Comparison of ENCODE assay signal across 16 mouse cellular contexts in the genomic region with DNA sequence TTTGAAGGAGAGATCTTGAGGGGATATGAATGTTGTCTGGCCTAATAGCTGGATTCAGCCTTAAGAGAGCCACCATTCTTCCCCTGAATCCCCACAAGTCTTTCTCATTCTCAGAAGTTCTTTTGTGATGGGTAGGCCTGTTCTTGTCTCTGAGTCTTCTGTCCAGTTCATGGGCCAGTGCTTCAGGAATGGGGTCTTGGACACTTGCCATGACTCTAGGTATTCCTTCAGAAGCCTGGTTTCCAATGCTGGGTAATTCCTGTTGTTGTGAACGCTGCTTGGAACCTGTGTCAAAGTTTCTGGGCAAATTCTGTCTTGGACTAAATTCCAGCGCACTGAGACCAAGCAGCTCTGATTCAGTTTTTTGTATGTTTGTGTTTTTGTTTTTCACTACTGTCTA.
"Had no signal": no experiment of that assay in that cellular context is flagged by ENCODE, and none has a peak within 500 bp of the region (broad histone marks: within the 10 kb centered on the region; RNA-seq: fewer than 3 reads in every experiment).

No protein-coding gene starts in this region.

- H3K27me3 ChIP-seq: lung, embryonic 15.5 days; megakaryocyte, embryonic 14.5 days; midbrain, embryonic 13.5 days; midbrain, embryonic 15.5 days; neural tube, embryonic 12.5 days; stomach, embryonic 15.5 days had no signal

- H3K4me1 ChIP-seq: megakaryocyte, embryonic 14.5 days; midbrain, embryonic 13.5 days; midbrain, embryonic 15.5 days; neural tube, embryonic 12.5 days; stomach, embryonic 15.5 days had no signal

- H3K36me3 ChIP-seq: lung, embryonic 15.5 days; midbrain, embryonic 13.5 days; midbrain, embryonic 15.5 days; neural tube, embryonic 12.5 days; stomach, embryonic 15.5 days had no signal

- H3K4me3 ChIP-seq: lung, embryonic 15.5 days; megakaryocyte, embryonic 14.5 days; midbrain, embryonic 13.5 days; midbrain, embryonic 15.5 days; neural tube, embryonic 12.5 days; stomach, embryonic 15.5 days had no signal

- H3K27ac ChIP-seq: lung, embryonic 15.5 days; macrophage; midbrain, embryonic 13.5 days; midbrain, embryonic 15.5 days; neural tube, embryonic 12.5 days; stomach, embryonic 15.5 days; stomach, postnatal 0 days had no signal

- DNase-seq: lung, adult 2 months; lung, postnatal 14 days; lung, postnatal 36 days; right cerebral cortex, postnatal 14 days; thymus, adult 2 months; thymus, postnatal 25 days; thymus, postnatal 4 days had no signal

- ATAC-seq: lung, postnatal 0 days; midbrain, embryonic 13.5 days; midbrain, embryonic 15.5 days had no signal
